Comparison of ENCODE assay signal across 9 mouse cellular contexts in genomic region chr9:91364971-91365501, GRCm38 (mm10). TPM values are rescaled to one million over a fixed set of nuclear protein-coding genes. Genes with fewer than 3 reads are reported as not detected.
A peak's percentile ranks its signal among the peaks of the same experiment; 100 is the strongest.
DNase-seq lines count a peak whose midpoint lies in the region; ATAC-seq and TF ChIP-seq lines count a peak whose summit lies in the region.
"Had no signal": no experiment of that assay in that cellular context is flagged by ENCODE, and none has a peak within 500 bp of the region (broad histone marks: within the 10 kb centered on the region; RNA-seq: fewer than 3 reads in every experiment).

No protein-coding gene starts in this region.

- under 1% methylated on average over 36 of the region's 42 CpGs for WGBS in hindbrain, postnatal 0 days

- H3K4me1 ChIP-seq in cortical plate, adult 2 months (ENCODE audit: control insufficient read depth, insufficient read depth, low read length) = no peaks in the 10 kb centered on the region
- H3K4me1 ChIP-seq in hindbrain, postnatal 0 days (ENCODE audit: insufficient read depth, low read length) = no peaks in the 10 kb centered on the region

- DNase-seq in left cerebral cortex, adult 2 months (ENCODE audit: extremely low spot score in 1 of 2, low spot score in 2 of 2) = no peak
- no peak for DNase-seq in left cerebral cortex, adult 11 months (ENCODE audit: low spot score)
- peak; percentile 71 for DNase-seq in hindbrain, postnatal 0 days (ENCODE audit: low spot score)
- DNase-seq in neural tube, embryonic 10.5 days (ENCODE audit: extremely low spot score, low spot score) = peak; percentile 79
- no peak for DNase-seq in frontal cortex, postnatal 14 days (ENCODE audit: low spot score in 2 of 2)
- DNase-seq in kidney, adult 18-20 months = no peak
- DNase-seq in left cerebral cortex, adult 18-20 months (ENCODE audit: low spot score in 2 of 2) = no peak

- H3K36me3 ChIP-seq in hindbrain, postnatal 0 days (ENCODE audit: insufficient read depth, low read length) = no peaks in the 10 kb centered on the region

- H3K9me3 ChIP-seq in hindbrain, postnatal 0 days (ENCODE audit: low read length) = no peaks in the 10 kb centered on the region

- H3K27me3 ChIP-seq in hindbrain, postnatal 0 days (ENCODE audit: insufficient read depth, low read length) = peaks cover 4% of the 10 kb centered on the region; the same call in 1 of the 2 replicates

- H3K4me2 ChIP-seq in hindbrain, postnatal 0 days (ENCODE audit: low read depth, low read length) = peak overlapping the region; percentile 62

- ATAC-seq in hindbrain, postnatal 0 days = peak; percentile 46

- H3K4me3 ChIP-seq in left cerebral cortex, adult 2 months = peak overlapping the region; percentile 29
- H3K4me3 ChIP-seq in cortical plate, adult 2 months (ENCODE audit: insufficient read depth, low read length) = peak overlapping the region; percentile 19; the same call in 1 of the 2 replicates
- H3K4me3 ChIP-seq in hindbrain, postnatal 0 days (ENCODE audit: low read length) = peak overlapping the region; percentile 78

- intact Hi-C loops in left cerebral cortex, adult 2 months (cut with DNase I) = loop anchor here (5.0 kb wide), 1 partner anchor 233 kb away; no protein-coding TSS in a partner anchor

- no peak; the same call in 1 of the 2 replicates for TF ChIP-seq CTCF in left cerebral cortex, adult 2 months (IDR thresholded peaks at IDR 0.05)
- TF ChIP-seq CTCF in cortical plate, adult 2 months (IDR thresholded peaks at IDR 0.05; ENCODE audit: extremely low read depth, insufficient read depth, low read length) = no peak
- TF ChIP-seq CTCF in hindbrain, postnatal 0 days (IDR thresholded peaks at IDR 0.05; ENCODE audit: low read depth) = 0 out of 2 replicates have a peak, but pooled peaks have one; percentile 4

- peak overlapping the region; percentile 97 for H3K9ac ChIP-seq in hindbrain, postnatal 0 days (replicated peaks; ENCODE audit: low read length)

- H3K27ac ChIP-seq in left cerebral cortex, adult 2 months = no peak overlapping the region
- H3K27ac ChIP-seq in cortical plate, adult 2 months (ENCODE audit: insufficient read depth, low read length) = peak overlapping the region; percentile 15
- H3K27ac ChIP-seq in hindbrain, postnatal 0 days = peak overlapping the region; percentile 95
- H3K27ac ChIP-seq: macrophage had no signal

- no peak for TF ChIP-seq POLR2A in cortical plate, adult 2 months (IDR thresholded peaks at IDR 0.05; ENCODE audit: extremely low read depth, insufficient read depth, low read length)

RNA-seq across cellular contexts. Expression of gene Zic1, which starts 0.6 kb away (rescaled TPM):
- 10 to 100 TPM; 15.8 to 16.0 TPM for total RNA-seq in left cerebral cortex, adult 2 months (2021)
- 21.0 and 26.3 TPM in 2 replicates for polyA plus RNA-seq in cortical plate, adult 2 months (2012; rRNA removed)
- 281 and 342 TPM in 2 replicates for total RNA-seq in hindbrain, postnatal 0 days (2014; rRNA removed)
- polyA plus RNA-seq in hindbrain, postnatal 0 days (2015; fragmentation: Nextera tagmentation; extraction: Ambion mirVana) = 19.7 and 21.5 TPM in 2 replicates
- 10 to 100 TPM; 10.7 to 14.3 TPM for total RNA-seq in left cerebral cortex, adult 18-20 months (2021)
- polyA plus RNA-seq: macrophage had no signal

RNA-seq across cellular contexts. Expression of gene Zic4, which starts 2.8 kb away (rescaled TPM):
- total RNA-seq in left cerebral cortex, adult 2 months (2021) = 1 to 10 TPM; 4.0 to 4.6 TPM
- polyA plus RNA-seq in cortical plate, adult 2 months (2012; rRNA removed) = 3.4 and 3.9 TPM in 2 replicates
- total RNA-seq in hindbrain, postnatal 0 days (2014; rRNA removed) = 107 and 144 TPM in 2 replicates
- 51.0 and 58.2 TPM in 2 replicates for polyA plus RNA-seq in hindbrain, postnatal 0 days (2015; fragmentation: Nextera tagmentation; extraction: Ambion mirVana)
- 1 to 10 TPM; 3.5 to 4.4 TPM for total RNA-seq in left cerebral cortex, adult 18-20 months (2021)
- polyA plus RNA-seq: macrophage had no signal

Comparison
In these comparisons a context has a peak if more than half of its experiments do, and no peak if none do; other contexts are left out.
1. DNase-seq: peak in hindbrain, postnatal 0 days (single experiment) and neural tube, embryonic 10.5 days (single experiment); none in left cerebral cortex, adult 2 months (0 of 2), left cerebral cortex, adult 11 months (single experiment), frontal cortex, postnatal 14 days (0 of 2), kidney, adult 18-20 months (single experiment) and left cerebral cortex, adult 18-20 months (0 of 2).
2. H3K4me3 ChIP-seq: peak in every context shown above with its lines; median percentile 78 in hindbrain, postnatal 0 days; 29 in left cerebral cortex, adult 2 months; 19 in cortical plate, adult 2 months.
3. RNA of gene Zic1, which starts 0.6 kb away (total RNA-seq): 281 to 342 TPM in hindbrain, postnatal 0 days; 15.8 to 16.0 TPM in left cerebral cortex, adult 2 months and 10.7 to 14.3 TPM in left cerebral cortex, adult 18-20 months; every median in the first group is over 10 times any median in the second.
4. RNA of gene Zic4, which starts 2.8 kb away (total RNA-seq): 107 to 144 TPM in hindbrain, postnatal 0 days; 4.0 to 4.6 TPM in left cerebral cortex, adult 2 months and 3.5 to 4.4 TPM in left cerebral cortex, adult 18-20 months; every median in the first group is over 10 times any median in the second.